Mouse (Mus musculus): ENCODE measurements around the gene Ttc28.
A peak's percentile ranks its signal among the peaks of the same experiment; 100 is the strongest.

The Ttc28 gene

DNA sequence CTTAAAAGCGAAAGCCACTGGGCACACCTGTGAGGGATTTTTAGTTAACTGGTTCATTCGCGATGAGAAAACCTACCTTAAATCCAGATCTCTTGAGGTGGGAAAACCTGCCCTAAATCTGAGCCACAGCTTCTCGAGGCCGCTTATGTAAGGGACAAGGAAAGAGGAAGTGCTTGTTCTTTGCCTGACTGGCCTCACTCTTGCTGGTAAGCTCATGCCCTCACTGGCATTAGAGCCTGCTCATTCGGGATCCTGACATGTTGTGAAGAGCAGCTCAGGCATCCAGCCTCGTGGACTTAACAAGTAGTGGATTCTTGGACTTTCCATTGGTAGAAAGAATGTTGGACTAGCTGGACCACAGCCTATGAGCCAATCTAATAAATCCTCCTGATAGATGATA lies 422.1 kb downstream of the Ttc28 start:
- no peak for DNase-seq

DNA sequence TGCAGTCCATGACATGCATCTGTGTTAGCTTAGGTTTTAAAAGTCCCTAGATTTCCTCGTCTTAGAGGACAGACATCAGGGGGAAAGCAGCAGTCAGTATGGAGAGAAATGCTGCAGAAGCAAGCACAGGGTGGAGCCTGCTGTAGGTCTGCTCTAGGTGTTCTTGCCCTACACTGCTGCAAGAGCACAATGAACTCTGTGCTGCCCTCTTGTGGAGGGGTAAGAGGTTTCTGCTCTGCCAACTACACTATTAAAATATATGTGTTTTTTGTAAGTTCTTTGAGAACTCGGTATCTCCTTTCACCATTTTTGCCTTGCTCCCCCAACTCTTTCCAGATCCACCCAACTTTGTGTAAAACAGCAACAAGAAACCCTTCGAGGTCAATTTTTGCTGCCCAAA lies 425.1 kb downstream of the Ttc28 start:
- no peak for DNase-seq

DNA sequence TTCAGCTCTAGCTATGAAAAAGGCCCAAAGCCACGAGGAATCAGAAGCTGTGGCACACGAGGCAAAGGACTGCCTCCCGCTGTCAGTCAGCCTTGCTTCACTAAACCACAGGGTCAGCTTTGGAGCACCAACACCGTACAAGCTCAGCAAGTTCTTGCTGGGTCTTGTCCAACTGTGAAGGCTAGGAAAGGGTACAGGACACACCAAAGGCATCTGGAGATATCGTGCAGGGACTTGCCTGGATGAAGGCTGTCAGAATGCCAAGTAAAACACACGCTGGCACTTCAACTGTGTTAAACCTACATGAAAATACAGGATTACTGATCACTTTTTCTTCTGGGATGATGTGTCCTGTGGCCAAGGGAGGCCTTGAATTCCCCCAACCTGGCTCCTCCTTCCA lies 430.6 kb downstream of the Ttc28 start:
- DNase-seq = peak; percentile 57

DNA sequence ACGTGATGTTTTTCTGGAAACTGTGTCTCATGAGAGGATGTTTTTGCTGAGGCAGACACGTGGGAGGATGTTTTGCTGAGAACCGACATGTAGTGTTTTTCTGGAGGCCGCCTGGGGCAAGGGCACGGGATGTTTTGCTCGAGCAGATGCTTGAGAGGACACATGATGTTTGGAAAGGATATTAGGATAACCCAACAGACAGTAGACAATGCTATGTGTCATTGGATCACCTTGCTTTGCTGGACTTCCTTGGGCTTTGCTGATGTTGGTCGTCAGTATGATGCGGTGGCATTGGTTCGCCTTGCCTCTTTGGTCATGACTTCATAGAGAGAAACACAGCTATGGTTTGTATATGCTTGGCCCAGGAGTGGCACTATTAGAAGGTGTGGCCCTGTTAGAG lies 434.2 kb downstream of the Ttc28 start:
- no peak for DNase-seq

DNA sequence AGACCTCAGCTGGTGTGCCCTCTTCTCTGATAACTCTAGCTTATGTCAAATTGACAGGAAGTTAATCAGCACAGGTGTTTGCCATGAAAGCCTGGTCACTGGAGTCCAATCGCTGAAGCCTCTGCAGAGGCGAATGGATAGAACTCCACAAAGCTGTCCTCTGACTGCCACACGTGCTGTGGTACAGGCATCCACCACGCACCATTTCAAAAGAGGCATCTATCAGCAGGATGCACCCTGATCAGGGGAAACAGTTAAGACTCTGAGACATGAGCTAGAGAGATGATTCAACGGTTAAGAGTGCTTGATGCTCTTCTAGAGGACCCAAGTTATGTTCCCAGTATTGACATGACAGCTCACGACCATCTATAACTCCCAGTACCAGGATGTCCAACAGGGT lies 435.5 kb downstream of the Ttc28 start:
- no peak for DNase-seq

DNA sequence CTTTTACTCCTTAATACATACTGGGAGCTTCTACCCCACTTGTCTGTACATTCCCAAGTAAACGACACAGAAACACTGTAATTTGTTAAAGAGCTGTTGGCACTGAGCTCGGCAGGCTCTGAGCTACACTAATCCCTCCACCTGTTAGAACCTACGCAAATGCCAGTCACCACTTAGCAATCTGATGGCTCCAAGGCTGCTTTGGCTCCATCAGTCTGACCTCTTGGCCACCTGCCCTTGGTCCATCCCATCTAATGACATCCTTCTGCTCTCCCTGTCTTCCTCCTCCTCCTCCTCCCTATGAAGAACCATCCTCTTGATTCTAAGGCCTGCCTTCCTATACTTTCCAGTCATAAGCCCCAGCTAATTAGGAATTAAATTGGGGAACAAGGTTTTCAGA lies 437.9 kb downstream of the Ttc28 start:
- DNase-seq = no peak

DNA sequence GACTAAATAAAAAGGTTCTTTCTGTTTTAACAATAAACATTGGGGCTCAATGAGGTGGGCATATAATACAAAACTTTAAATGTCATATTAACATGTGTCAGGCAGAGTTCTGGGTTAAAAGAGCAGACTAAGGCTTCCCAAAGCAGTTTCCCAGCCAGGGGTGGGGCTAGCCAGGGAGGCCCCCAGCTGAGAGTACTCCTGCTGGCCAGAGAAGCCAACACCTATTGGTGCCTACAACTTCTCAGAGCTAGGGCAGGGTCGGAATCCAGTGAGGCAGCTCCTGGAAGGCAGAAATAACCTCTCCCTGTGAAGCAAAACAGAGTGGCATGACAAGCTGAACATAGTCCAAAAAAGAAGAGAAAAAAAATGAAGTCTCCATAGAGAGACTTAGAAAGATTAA lies 439.3 kb downstream of the Ttc28 start:
- no peak for DNase-seq

DNA sequence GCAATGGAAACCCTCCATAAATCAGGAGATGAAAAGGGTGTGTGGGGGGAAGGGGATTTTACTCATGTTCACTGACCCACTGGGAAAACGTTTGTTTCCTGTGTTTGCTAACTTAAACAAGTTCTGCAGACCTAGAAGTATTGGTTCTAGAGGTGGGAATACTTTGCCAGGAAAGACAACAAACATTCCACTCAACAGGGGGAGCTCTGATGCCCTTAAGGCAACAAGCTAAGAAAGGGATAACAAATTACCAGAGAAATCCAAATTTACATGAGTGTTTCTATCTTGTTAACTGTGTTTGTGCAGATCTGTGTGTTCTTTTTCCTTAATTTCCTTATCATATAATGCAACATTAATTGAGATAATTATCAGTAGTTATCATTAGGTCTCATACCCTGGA lies 446.2 kb downstream of the Ttc28 start:
- DNase-seq = no peak

DNA sequence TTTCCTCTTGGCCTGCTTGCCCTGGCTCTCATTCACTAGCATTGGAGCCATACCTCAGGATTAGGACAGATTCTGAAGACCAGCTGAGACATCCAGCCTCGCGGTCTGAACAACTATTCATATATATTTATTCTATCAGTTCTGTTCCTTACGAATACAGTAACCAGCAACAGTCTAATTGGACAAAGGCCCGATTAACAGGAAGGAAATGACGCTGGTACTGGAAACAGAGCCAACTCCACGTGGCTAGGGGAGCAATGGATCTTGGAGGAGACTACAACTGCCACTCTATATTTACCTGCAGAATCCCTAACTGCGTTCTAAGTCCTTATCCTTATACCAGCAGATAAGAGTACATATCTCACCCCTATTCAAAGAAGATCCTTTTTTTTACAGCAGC lies 447.8 kb downstream of the Ttc28 start:
- peak; percentile 16 for DNase-seq

DNA sequence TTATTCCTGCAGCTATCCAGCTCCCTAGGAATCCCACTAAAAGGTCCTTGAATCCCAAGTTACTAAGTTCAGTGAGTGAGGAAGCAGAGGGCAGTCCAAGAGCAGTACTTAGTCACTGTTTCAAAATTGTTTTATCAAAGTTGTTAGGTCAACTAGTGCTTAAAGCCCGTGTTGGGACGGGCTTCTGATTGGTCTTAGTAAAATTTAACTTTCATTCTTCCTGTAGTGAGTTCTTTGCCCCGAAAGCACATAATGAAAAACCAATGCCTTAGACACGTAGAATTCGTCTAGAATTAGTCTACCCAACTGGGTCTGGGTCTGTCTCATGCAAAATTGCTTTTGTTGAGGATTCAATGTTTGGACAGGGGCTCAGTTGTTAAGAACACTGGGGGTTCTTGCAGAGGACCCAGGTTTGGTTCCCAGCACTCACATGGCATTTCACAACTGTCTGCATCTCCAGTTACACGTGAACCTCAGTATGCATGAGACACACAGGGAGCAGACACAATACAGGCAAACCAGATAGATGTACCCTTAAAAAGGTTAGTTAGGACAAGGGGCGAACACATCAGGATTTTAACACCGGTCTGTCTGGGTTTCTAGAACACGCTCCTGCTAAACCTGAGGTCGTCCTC lies 450.3 kb downstream of the Ttc28 start:
- peak; percentile 11 for DNase-seq

DNA sequence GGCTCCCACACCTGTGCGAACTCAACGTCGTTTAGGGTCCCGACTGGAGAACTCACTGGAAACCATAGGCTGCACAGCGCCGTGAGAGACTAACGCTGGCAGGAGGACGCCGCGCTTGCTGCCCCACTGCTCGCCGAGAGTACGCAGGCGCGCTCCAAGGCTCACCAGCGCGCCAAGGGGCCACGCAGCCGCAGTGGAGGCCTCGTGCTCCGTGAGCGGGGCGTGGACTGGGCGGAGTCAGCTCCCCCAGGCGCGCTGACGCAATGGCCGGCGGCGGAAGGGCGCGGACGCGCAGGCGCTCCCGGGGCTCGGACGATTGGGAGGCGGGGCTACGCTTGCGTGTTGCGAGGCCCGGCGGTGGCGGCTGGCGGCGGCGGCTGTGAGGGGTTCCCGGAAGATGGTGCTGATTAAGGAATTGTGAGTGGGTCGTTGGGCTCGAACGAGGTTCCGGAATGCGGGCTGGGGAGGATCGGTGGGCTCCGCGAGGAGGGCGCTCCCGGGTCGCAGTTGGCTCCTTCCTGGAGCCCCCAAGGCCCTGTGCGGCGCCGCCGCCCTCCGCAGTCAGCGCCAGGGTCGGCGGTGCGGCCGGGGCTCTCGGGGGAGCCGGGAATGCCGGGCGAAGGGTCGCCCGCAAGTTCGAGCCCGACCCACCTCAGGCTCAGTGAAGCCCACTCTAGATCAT lies 451.0 kb downstream of the Ttc28 start, which contains the start of gene Pitpnb:
Pitpnb (plus strand) TSS at position 347 of the 682 bp plus-strand sequence.
- peak; percentile 100 for DNase-seq

DNA sequence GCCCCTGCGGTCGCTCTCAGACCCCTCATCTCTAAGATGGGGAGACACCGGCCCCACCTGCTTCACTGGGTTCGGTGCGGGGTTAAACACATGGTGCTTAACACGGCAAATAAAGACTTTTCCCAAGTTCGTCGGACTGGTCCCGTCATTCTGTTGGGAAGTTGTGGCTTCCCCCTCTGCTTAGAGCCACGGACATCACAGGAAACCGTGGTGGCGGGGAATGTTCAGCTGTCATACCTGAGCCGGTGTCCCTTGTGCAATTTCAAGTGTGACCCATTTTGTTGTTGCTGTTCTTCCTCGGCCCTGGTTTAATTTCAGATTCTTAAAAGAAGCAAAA lies 451.5 kb downstream of the Ttc28 start:
- DNase-seq = no peak

DNA sequence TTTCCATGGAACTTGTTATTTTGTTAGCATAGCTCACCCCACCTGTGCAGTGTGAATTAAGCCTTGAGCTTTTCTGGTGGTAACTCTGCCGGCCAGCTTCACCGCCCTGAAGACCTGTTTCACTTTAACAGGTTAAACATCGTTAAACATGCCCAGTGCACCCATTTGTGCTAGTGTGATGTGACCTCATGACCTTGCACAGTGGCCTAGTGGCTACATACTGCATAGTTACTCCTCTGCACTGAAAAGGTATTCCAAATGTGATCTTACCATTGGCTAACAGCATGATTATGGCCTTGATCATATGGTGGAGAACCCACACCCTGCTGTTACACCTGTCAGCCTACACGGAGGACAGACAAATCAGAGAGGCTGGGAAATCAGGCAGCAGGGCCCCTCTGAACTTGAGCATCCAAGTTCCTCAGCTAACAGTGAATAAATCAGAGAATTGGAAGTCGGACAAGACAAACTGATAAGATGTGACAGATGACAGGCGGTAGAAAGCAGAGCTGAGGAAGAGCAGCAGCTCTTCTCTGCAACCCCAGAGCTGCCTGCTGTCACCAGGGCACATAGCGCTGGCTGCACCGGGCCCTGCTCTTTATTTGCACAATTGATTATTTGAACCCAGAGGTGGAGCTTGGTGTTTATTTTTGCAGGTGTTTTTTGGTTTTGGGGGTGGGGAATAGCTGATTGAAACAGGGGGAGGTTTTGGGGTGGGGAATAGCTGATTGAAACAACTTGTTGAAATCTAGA lies 456.5 kb downstream of the Ttc28 start:
- DNase-seq = peak; percentile 4

Measured in kidney, postnatal 10 days (tissue).